Mouse (Mus musculus): ENCODE data around the gene 2210408I21Rik. TPM values are rescaled to one million over a fixed set of nuclear protein-coding genes. Genes with fewer than 3 reads are reported as not detected.

The 2210408I21Rik gene
- polyA plus RNA-seq, 1 experiment from 2014 or later: 1.8 TPM

DNA sequence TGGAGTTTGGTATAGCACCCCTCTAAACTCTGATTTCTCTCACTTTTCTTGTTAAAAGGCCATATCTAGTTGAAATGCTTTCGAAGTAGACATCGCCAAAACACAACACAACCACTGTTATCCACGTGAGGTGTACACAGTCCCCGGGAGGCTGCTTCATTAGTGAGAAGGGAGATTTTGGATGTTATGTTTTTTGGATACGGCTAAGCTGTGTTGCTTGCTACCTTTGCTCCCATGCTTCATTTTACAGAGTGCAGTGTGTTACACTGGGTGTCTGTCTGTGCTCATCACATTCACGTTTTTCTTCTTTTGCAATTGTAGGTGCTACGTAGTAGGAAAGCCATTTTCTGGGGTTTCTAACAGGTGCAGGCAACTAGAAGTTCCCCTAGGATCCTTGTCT is 262.3 kb downstream of the 2210408I21Rik start:
- Histone ChIP-seq H3K27ac (replicated peaks) (no peak overlapping the region), H3K27me3 (no peaks in the 10 kb centered on the region), H3K4me2 (no peak overlapping the region), H3K9ac (no peak overlapping the region), H3K4me1 (replicated peaks) (no peaks in the 10 kb centered on the region), H3K9me3 (replicated peaks) (no peaks in the 10 kb centered on the region), H3K4me3 (replicated peaks) (no peak overlapping the region), H3K36me3 (replicated peaks) (no peaks in the 10 kb centered on the region)
- WGBS (ENCODE audit: insufficient replicate concordance): 65% methylated on average over 7 of the region's 7 CpGs
- ATAC-seq (ENCODE audit: insufficient read depth): no peak

DNA sequence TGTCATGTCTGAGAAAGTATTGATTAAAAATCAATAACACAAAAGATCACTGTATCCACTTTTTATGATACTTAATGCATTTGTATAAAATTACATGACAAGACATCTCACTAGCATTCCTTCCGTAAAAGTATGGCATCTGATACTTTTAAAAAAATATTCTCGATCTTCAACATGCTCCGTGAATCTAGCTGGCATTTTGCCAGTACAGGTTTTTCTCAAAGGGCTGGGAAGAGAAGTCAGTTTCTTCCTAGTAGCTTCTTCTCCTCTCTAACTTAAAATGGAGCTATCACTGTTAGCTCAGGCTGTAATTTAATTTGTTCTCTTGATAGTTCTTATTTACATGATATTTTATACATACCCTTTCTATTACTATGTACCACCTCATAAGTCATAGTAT is 263.1 kb downstream of the 2210408I21Rik start:
- no peaks in the 10 kb centered on the region for H3K9me3 ChIP-seq (replicated peaks)
- WGBS (ENCODE audit: insufficient replicate concordance): 75% methylated on average over 3 of the region's 3 CpGs
- H3K4me1 ChIP-seq (replicated peaks): no peaks in the 10 kb centered on the region
- no peak overlapping the region for H3K27ac ChIP-seq (replicated peaks)
- H3K27me3 ChIP-seq: no peaks in the 10 kb centered on the region
- H3K4me3 ChIP-seq (replicated peaks): no peak overlapping the region
- no peak overlapping the region for H3K9ac ChIP-seq
- no peak for ATAC-seq (ENCODE audit: insufficient read depth)
- no peaks in the 10 kb centered on the region for H3K36me3 ChIP-seq (replicated peaks)
- H3K4me2 ChIP-seq: no peak overlapping the region

DNA sequence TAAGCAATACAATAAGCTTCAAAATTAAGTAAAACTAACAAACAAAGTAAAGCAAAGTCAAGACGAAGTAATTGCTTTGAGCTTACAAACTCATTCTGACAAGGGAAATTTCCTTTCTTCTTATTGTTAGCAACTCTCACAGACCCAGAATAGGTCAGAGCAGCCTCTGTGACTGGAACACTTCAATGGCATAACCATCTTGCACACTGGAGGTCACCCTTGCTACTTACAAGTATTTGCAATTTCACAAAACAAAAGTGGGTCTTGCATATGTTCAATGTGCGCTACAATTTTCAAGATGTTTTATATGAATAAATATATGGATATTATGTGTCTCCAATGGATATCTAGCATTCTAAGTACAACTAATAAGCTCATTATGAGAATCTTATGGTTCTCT is 265.4 kb downstream of the 2210408I21Rik start:
- WGBS (ENCODE audit: insufficient replicate concordance): 62% methylated on average over 2 of the region's 2 CpGs

DNA sequence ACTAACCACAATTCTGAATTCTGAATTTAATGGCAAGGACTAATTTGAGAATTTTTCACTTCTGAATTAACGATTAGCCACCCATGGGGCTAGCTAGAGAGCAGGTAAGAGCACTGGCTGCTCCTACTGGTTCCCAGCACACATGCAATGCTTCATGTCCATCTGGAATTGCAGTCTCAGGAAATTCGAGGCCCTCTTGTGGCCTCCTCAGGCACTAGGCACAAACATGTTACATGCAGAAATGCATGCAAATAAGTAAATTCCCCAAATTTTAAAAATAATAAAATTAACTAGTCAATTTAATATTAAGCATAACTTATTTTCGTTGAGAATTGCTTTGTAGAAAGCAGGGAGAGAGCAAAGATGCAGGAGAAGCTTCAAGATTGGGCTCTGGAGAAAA is 273.2 kb downstream of the 2210408I21Rik start:
- no peak overlapping the region for H3K4me2 ChIP-seq
- H3K27me3 ChIP-seq: no peaks in the 10 kb centered on the region
- no peaks in the 10 kb centered on the region for H3K4me1 ChIP-seq (replicated peaks)
- H3K27ac ChIP-seq (replicated peaks): no peak overlapping the region
- WGBS (ENCODE audit: insufficient replicate concordance): 41% methylated on average over 3 of the region's 3 CpGs
- H3K9ac ChIP-seq: no peak overlapping the region
- no peaks in the 10 kb centered on the region for H3K36me3 ChIP-seq (replicated peaks)
- H3K9me3 ChIP-seq (replicated peaks): no peaks in the 10 kb centered on the region
- ATAC-seq (ENCODE audit: insufficient read depth): no peak
- H3K4me3 ChIP-seq (replicated peaks): no peak overlapping the region

More for the DNA sequence above, 265.4 kb downstream of the 2210408I21Rik start:
- Histone ChIP-seq H3K27ac (replicated peaks) (no peak overlapping the region), H3K4me1 (replicated peaks) (no peaks in the 10 kb centered on the region), H3K9me3 (replicated peaks) (no peaks in the 10 kb centered on the region), H3K9ac (no peak overlapping the region), H3K27me3 (no peaks in the 10 kb centered on the region), H3K4me3 (replicated peaks) (no peak overlapping the region), H3K36me3 (replicated peaks) (no peaks in the 10 kb centered on the region), H3K4me2 (no peak overlapping the region)
- no peak for ATAC-seq (ENCODE audit: insufficient read depth)

DNA sequence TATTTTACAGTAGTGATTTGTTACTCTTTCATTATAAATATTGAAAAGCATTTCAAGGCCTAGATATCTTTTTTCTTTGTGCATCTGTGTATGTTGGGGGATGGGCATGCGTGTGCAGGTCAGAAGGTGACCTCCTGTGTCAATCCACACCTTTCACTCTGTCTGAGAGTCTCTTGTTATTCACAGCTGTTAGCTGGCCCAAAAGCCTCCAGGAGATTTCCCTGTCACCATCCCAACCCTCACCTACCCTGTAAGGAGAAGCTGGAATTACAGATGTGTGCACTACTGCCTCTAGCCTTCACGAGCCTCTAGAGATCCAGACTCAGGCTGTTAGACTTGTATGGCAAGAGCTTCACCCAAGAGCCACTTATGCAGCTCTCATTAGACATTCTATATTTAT is 274.5 kb downstream of the 2210408I21Rik start:
- no peaks in the 10 kb centered on the region for H3K9me3 ChIP-seq (replicated peaks)
- no peak for ATAC-seq (ENCODE audit: insufficient read depth)
- H3K27ac ChIP-seq (replicated peaks): no peak overlapping the region
- no peak overlapping the region for H3K4me3 ChIP-seq (replicated peaks)
- no peaks in the 10 kb centered on the region for H3K27me3 ChIP-seq
- H3K9ac ChIP-seq: no peak overlapping the region
- no peaks in the 10 kb centered on the region for H3K36me3 ChIP-seq (replicated peaks)
- 52% methylated on average over 2 of the region's 2 CpGs for WGBS (ENCODE audit: insufficient replicate concordance)
- no peaks in the 10 kb centered on the region for H3K4me1 ChIP-seq (replicated peaks)
- H3K4me2 ChIP-seq: no peak overlapping the region

DNA sequence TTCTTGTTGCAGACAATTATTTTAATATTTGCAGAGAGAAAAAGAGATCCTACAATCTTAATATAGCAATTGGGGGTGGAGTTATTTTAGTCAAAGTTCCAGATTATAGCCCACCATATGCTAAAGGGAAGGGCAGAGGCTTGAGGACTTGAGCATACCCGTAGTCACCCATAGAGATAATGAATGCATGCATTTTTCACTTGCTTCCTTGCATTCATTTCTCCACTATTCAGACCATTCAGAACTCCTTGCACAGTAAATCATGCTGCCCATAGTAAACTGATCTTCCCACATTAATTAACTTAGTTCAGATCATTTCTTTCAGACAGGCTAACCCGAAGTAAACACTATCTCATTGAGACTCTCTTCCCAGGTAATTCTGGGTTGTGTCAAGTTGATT is 277.5 kb downstream of the 2210408I21Rik start:
- WGBS (ENCODE audit: insufficient replicate concordance): 52% methylated on average over 2 of the region's 2 CpGs
- no peaks in the 10 kb centered on the region for H3K4me1 ChIP-seq (replicated peaks)
- no peaks in the 10 kb centered on the region for H3K36me3 ChIP-seq (replicated peaks)
- no peak overlapping the region for H3K4me2 ChIP-seq
- no peak overlapping the region for H3K27ac ChIP-seq (replicated peaks)
- H3K9ac ChIP-seq: no peak overlapping the region
- H3K27me3 ChIP-seq: no peaks in the 10 kb centered on the region
- no peak overlapping the region for H3K4me3 ChIP-seq (replicated peaks)
- no peaks in the 10 kb centered on the region for H3K9me3 ChIP-seq (replicated peaks)
- ATAC-seq (ENCODE audit: insufficient read depth): no peak

DNA sequence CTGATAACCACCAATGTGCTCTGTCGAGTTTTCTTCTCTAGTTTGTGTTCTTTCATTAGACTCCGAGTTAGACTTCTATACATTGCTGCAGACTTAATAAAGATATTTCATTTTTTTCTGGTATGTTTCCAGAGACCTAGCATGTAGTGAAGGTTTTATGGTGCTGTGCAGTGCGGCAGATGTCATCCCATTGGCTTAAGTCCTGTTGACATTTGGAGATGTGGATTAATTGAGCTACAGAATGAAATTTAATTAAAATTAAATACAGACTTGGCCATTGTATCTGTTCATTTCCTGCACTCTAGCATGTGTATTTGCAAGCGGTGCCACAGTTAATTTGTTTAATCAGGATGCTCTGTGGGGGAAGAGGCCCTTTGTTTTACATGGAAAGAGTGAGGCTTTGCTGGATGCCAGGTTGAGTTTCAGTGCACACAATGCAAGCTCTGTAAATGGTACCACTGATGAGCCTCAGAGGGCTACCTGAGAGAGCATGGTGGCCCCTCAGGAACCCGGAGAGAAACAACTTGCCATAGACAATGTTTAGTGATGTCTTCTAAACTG is 314.7 kb downstream of the 2210408I21Rik start:
- H3K4me3 ChIP-seq (replicated peaks): no peak overlapping the region
- H3K27ac ChIP-seq (replicated peaks): no peak overlapping the region
- 54% methylated on average over 5 of the region's 5 CpGs for WGBS (ENCODE audit: insufficient replicate concordance)
- H3K4me1 ChIP-seq (replicated peaks): no peaks in the 10 kb centered on the region
- no peak overlapping the region for H3K4me2 ChIP-seq
- no peak for ATAC-seq (ENCODE audit: insufficient read depth)
- H3K9me3 ChIP-seq (replicated peaks): no peaks in the 10 kb centered on the region
- H3K27me3 ChIP-seq: no peaks in the 10 kb centered on the region
- H3K36me3 ChIP-seq (replicated peaks): no peaks in the 10 kb centered on the region
- H3K9ac ChIP-seq: no peak overlapping the region

DNA sequence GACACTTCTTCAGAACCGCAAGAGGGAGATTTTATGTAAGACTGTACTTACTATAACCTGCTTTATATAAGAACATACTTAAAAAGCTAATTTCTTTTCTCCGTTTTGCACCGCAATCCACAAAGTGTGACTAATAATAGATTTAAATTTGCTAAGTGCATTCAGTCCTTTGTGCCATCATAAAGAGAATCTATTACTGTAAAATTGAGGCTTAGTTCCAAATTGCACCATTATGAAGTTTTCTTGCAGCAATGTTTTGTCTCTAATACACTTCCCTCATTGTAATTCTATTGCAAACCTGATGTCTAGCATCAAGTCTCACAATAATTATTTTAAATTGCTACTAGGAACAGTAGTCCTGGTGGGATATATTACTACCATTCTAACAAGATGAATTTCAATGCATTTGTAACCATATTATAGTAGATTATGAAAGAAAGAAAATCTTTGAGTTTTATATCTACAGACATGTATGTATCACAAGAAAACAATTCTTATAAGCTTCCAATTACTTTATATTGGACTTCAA is 334.8 kb downstream of the 2210408I21Rik start:
- Histone ChIP-seq H3K9ac (no peak overlapping the region), H3K27ac (replicated peaks) (no peak overlapping the region), H3K4me2 (no peak overlapping the region), H3K4me1 (replicated peaks) (no peaks in the 10 kb centered on the region), H3K4me3 (replicated peaks) (no peak overlapping the region), H3K9me3 (replicated peaks) (no peaks in the 10 kb centered on the region), H3K36me3 (replicated peaks) (no peaks in the 10 kb centered on the region), H3K27me3 (no peaks in the 10 kb centered on the region)
- 68% methylated on average over 3 of the region's 3 CpGs for WGBS (ENCODE audit: insufficient replicate concordance)
- ATAC-seq (ENCODE audit: insufficient read depth): no peak

DNA sequence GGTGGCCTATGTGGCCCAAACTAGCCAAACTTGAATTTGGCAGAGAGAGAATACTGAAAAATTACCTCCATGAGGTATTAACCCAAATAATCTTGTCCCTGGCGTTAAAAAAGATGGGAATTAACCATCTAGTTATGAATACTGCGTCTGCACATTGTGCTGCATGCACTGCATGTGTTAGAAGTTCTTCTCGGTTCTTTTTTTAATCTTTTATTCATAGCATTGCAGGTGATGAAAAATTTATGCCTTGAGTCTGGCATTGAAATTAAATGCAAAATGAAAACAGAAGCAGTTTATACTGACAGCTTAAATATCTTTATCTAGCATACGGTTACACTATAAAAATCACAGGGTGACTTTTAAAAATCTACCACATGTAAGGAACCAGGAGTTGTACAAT is 341.1 kb downstream of the 2210408I21Rik start:
- H3K9ac ChIP-seq: no peak overlapping the region
- H3K27ac ChIP-seq (replicated peaks): no peak overlapping the region
- no peaks in the 10 kb centered on the region for H3K9me3 ChIP-seq (replicated peaks)
- H3K27me3 ChIP-seq: no peaks in the 10 kb centered on the region
- no peaks in the 10 kb centered on the region for H3K36me3 ChIP-seq (replicated peaks)
- no peak overlapping the region for H3K4me2 ChIP-seq
- H3K4me3 ChIP-seq (replicated peaks): no peak overlapping the region
- 73% methylated on average over 4 of the region's 4 CpGs for WGBS (ENCODE audit: insufficient replicate concordance)
- no peak for ATAC-seq (ENCODE audit: insufficient read depth)
- H3K4me1 ChIP-seq (replicated peaks): no peaks in the 10 kb centered on the region

DNA sequence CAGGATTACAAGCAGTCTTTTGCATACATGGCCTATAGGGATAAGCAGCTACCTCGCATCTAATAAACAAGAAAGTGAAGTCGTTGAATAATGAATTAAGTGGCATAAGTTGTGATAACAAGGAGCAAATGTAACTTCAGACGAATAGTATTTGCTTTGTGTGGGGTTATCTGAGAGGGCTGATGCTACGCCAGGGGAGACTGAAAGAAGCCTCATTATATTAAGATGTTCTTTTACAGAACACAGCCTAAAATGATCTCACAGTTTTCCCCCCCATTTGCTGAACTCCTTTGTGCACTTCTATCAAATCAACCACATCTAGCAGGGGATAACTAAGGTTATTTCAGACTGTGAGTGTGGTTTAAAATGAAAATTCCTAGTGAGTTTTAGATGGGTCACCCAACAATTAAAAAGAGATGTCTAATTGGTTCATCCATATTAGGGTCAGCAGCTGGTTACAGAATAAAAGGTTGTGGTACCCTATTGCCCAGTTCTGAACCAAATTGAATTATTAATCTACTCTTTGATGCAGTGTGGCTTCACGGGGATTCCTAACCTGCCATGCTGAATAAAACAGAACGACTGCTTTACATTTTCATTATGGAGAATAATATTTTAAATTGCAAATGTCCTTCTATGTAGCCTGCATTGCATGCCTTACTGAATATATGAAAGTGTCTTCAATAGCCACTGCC is 343.2 kb downstream of the 2210408I21Rik start:
- H3K9me3 ChIP-seq (replicated peaks): no peaks in the 10 kb centered on the region
- no peaks in the 10 kb centered on the region for H3K27me3 ChIP-seq
- no peak overlapping the region for H3K27ac ChIP-seq (replicated peaks)
- H3K4me3 ChIP-seq (replicated peaks): no peak overlapping the region
- no peak overlapping the region for H3K9ac ChIP-seq
- no peak for ATAC-seq (ENCODE audit: insufficient read depth)
- no peak overlapping the region for H3K4me2 ChIP-seq
- no peaks in the 10 kb centered on the region for H3K36me3 ChIP-seq (replicated peaks)
- no peaks in the 10 kb centered on the region for H3K4me1 ChIP-seq (replicated peaks)
- WGBS (ENCODE audit: insufficient replicate concordance): 58% methylated on average over 6 of the region's 6 CpGs

DNA sequence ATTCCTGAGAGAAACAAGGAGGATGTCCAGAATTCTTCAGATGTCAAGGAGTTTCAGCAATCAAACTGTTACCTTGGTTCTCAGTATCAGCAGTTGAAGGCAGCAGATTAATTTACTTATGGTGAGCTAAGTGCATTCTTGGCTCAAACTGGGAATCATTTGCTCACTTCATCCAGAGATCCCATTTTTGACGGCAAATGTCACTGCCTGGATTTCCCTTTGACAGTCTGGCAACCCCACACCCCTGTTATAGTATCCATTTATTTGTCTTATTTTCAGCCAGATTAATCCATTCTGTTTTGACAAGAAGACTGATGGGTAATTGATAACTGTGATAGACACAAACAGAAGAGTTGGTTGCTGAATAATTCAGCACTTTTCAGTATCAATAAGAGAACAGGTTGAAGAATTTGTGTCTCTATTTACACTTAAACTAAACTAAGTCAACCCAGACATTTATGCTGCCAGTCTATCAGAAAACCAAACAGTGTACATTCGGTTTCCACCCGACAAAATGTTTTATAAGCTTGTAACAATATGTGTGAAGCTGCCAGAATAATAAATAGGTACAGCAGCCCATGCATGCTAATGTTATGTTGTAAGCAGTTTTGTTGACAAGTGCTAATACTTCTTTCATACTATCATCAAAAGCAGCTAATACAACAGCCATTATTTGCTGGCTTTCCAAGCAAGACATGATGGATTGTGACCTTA is 354.8 kb downstream of the 2210408I21Rik start:
- Histone ChIP-seq H3K4me1 (replicated peaks) (no peaks in the 10 kb centered on the region), H3K9me3 (replicated peaks) (no peaks in the 10 kb centered on the region), H3K4me3 (replicated peaks) (no peak overlapping the region), H3K27ac (replicated peaks) (no peak overlapping the region), H3K36me3 (replicated peaks) (no peaks in the 10 kb centered on the region), H3K27me3 (no peaks in the 10 kb centered on the region), H3K4me2 (no peak overlapping the region), H3K9ac (no peak overlapping the region)
- 64% methylated on average over 3 of the region's 3 CpGs for WGBS (ENCODE audit: insufficient replicate concordance)
- no peak for ATAC-seq (ENCODE audit: insufficient read depth)
